Mouse (Mus musculus) MEL (cell line): ENCODE measurements at regions not wholly inside any gene's neighbourhood (a gene's known extent, or its start where the extent isn't known, plus 50 kb on each side); places are given as distances from the start of the nearest gene placed in this dataset.

Source experiments
- DNase-seq: peaks from one replicate; pipeline ENCODE4 v3.0.0; 2011; ENCODE audit warnings: low read depth, low spot score
- H3K27ac ChIP-seq: 2 replicates; pipeline ENCODE4 v1.5.1; 2012; ENCODE audit warnings: low read depth, mild to moderate bottlenecking, control low read depth, low read length, moderate library complexity; ENCODE audit not compliant: control insufficient read depth
- H3K27me3 ChIP-seq, 2 experiments: fragments of 150-350 bp in 1 of 2; sonication (generic) in 1 of 2; 2 replicates each; pipeline ENCODE4 v1.6.1; 2012; ENCODE audit warnings: low read length in 2 of 2, mild to moderate bottlenecking in 2 of 2, improper control_type of control experiment in 1 of 2, moderate library complexity in 1 of 2; ENCODE audit not compliant: insufficient read depth in 2 of 2, control insufficient read depth in 1 of 2
- H3K36me3 ChIP-seq, 2 experiments: 2 replicates each; pipeline ENCODE4 v1.6.1; 2012 to 2014; ENCODE audit warnings: low read length in 2 of 2, improper control_type of control experiment in 1 of 2, inconsistent platforms in 1 of 2, mild to moderate bottlenecking in 1 of 2; ENCODE audit not compliant: insufficient read depth in 2 of 2, control insufficient read depth in 1 of 2
- H3K4me1 ChIP-seq, 2 experiments: fragments of 150-350 bp in 1 of 2; sonication (generic) in 1 of 2; 2 replicates each; pipeline ENCODE4 v1.6.1; 2012; ENCODE audit warnings: low read length in 2 of 2, improper control_type of control experiment in 1 of 2, mild to moderate bottlenecking in 1 of 2; ENCODE audit not compliant: insufficient read depth in 2 of 2, control insufficient read depth in 1 of 2
- H3K4me3 ChIP-seq, 2 experiments: fragments of 150-350 bp in 1 of 2; sonication (generic) in 1 of 2; 2 replicates each; pipeline ENCODE4 v1.5.1; 2012; ENCODE audit warnings: low read depth in 2 of 2, low read length in 2 of 2, mild to moderate bottlenecking in 2 of 2, moderate library complexity in 2 of 2, control low read depth in 1 of 2, improper control_type of control experiment in 1 of 2; ENCODE audit not compliant: control insufficient read depth in 1 of 2, insufficient read depth in 1 of 2
- H3K79me2 ChIP-seq: 2 replicates; pipeline ENCODE4 v1.6.1; 2012; ENCODE audit warnings: mild to moderate bottlenecking, low read length, moderate library complexity; ENCODE audit not compliant: control insufficient read depth, poor library complexity, insufficient read depth
- H3K9ac ChIP-seq: 2 replicates; pipeline ENCODE4 v1.6.1; 2012; ENCODE audit warnings: low read depth, mild to moderate bottlenecking, control low read depth, low read length, moderate library complexity; ENCODE audit not compliant: control insufficient read depth, poor library complexity, severe bottlenecking
- H3K9me3 ChIP-seq: fragments of 150-350 bp; sonication (generic); replicated peaks from 2 replicates; pipeline ENCODE4 v1.6.1; 2012; ENCODE audit warnings: mild to moderate bottlenecking, low read length, improper control_type of control experiment, moderate library complexity; ENCODE audit not compliant: insufficient read depth
- CHD1 ChIP-seq: IDR thresholded peaks from 2 replicates; pipeline ENCODE4 v1.6.1; 2012; ENCODE audit warnings: low read depth, mild to moderate bottlenecking, inconsistent platforms, low read length, improper control_type of control experiment
- CHD2 ChIP-seq: IDR thresholded peaks from 2 replicates; pipeline ENCODE4 v1.6.1; 2011; ENCODE audit warnings: low read length, improper control_type of control experiment
- ELF1 ChIP-seq: IDR thresholded peaks from 2 replicates; pipeline ENCODE4 v1.6.1; 2014; ENCODE audit warnings: low read depth, mild to moderate bottlenecking, inconsistent platforms, low read length, improper control_type of control experiment, moderate library complexity
- ETS1 ChIP-seq: IDR thresholded peaks from 2 replicates; pipeline ENCODE4 v1.6.1; 2012; ENCODE audit warnings: low read depth, mild to moderate bottlenecking, inconsistent platforms, low read length, improper control_type of control experiment, moderate library complexity
- GATA1 ChIP-seq: IDR thresholded peaks from 2 replicates; pipeline ENCODE4 v1.6.1; 2011; ENCODE audit warnings: low read depth, low read length, improper control_type of control experiment
- HCFC1 ChIP-seq: IDR thresholded peaks from 2 replicates; pipeline ENCODE4 v1.6.1; 2012; ENCODE audit warnings: low read depth, mild to moderate bottlenecking, inconsistent platforms, low read length, improper control_type of control experiment, moderate library complexity
- MAFK ChIP-seq: IDR thresholded peaks from 2 replicates; pipeline ENCODE4 v1.6.1; 2011; ENCODE audit warnings: low read depth, mild to moderate bottlenecking, low read length, improper control_type of control experiment, borderline replicate concordance
- MAX ChIP-seq: IDR thresholded peaks from 2 replicates; pipeline ENCODE4 v1.6.1; 2011; ENCODE audit warnings: low read length, improper control_type of control experiment
- MAZ ChIP-seq: IDR thresholded peaks from 2 replicates; pipeline ENCODE4 v1.6.1; 2012; ENCODE audit warnings: low read depth, mild to moderate bottlenecking, inconsistent platforms, low read length, improper control_type of control experiment
- MYB ChIP-seq: IDR thresholded peaks from 2 replicates; pipeline ENCODE4 v1.6.1; 2011; ENCODE audit warnings: mild to moderate bottlenecking, low read depth, low read length, improper control_type of control experiment
- MYC ChIP-seq: IDR thresholded peaks from 2 replicates; pipeline ENCODE4 v1.6.1; 2011; ENCODE audit warnings: low read depth, mild to moderate bottlenecking, low read length, improper control_type of control experiment, moderate library complexity
- POLR2AphosphoS5 ChIP-seq: IDR thresholded peaks from 2 replicates; pipeline ENCODE4 v1.6.1; 2012; ENCODE audit warnings: low read depth, borderline replicate concordance, mild to moderate bottlenecking, inconsistent platforms, low read length, moderate library complexity, mixed read lengths
- RAD21 ChIP-seq: IDR thresholded peaks from 2 replicates; pipeline ENCODE4 v1.6.1; 2011; ENCODE audit warnings: mild to moderate bottlenecking, low read depth, low read length, improper control_type of control experiment
- RCOR1 ChIP-seq: IDR thresholded peaks from 2 replicates; pipeline ENCODE4 v1.6.1; 2012; ENCODE audit warnings: low read depth, mild to moderate bottlenecking, inconsistent platforms, low read length, improper control_type of control experiment
- USF2 ChIP-seq, 2 experiments: IDR thresholded peaks; 2 replicates each; pipeline ENCODE4 v1.6.1; 2011 to 2012; ENCODE audit warnings: improper control_type of control experiment in 2 of 2, low read length in 2 of 2, borderline replicate concordance in 1 of 2, inconsistent platforms in 1 of 2, low read depth in 1 of 2, mild to moderate bottlenecking in 1 of 2; ENCODE audit not compliant: insufficient read depth in 1 of 2
- ZKSCAN1 ChIP-seq: IDR thresholded peaks from 2 replicates; pipeline ENCODE4 v1.6.1; 2012; ENCODE audit warnings: low read depth, mild to moderate bottlenecking, inconsistent platforms, low read length, improper control_type of control experiment, moderate library complexity
- ZNF384 ChIP-seq: IDR thresholded peaks from 2 replicates; pipeline ENCODE4 v1.6.1; 2012; ENCODE audit warnings: low read depth, mild to moderate bottlenecking, inconsistent platforms, low read length, improper control_type of control experiment

- no peak overlapping the region for H3K27ac ChIP-seq
- H3K9me3 ChIP-seq: no peaks in the 10 kb centered on the region
- H3K79me2 ChIP-seq: no peaks in the 10 kb centered on the region
- H3K36me3 ChIP-seq: no peaks in the 10 kb centered on the region
- no peak overlapping the region for H3K4me3 ChIP-seq
- H3K27me3 ChIP-seq: peaks cover 0 to 7% of the 10 kb centered on the region in 2 experiments; a peak in 3 of 4 replicates
- no peak overlapping the region for H3K9ac ChIP-seq
- TF ChIP-seq GATA1 (no peak), MYC (no peak), CHD2 (no peak), HCFC1 (no peak), RCOR1 (no peak), ETS1 (no peak), RAD21 (no peak), ZKSCAN1 (no peak)
- no peak for DNase-seq
- H3K4me1 ChIP-seq: no peaks in the 10 kb centered on the region
These were observed 71.6 kb upstream of the Hand1 start for GRCm38 (mm10) chr11:57904216-57904615.

GRCm38 (mm10) chr11:57899335-57899734 lies 66.7 kb upstream of the Hand1 start:
- H3K79me2 ChIP-seq: no peaks in the 10 kb centered on the region
- DNase-seq: no peak

GRCm38 (mm10) chr11:57895497-57895896 lies 62.9 kb upstream of the Hand1 start:
- TF ChIP-seq USF2 (IDR thresholded peaks at IDR 0.05; ENCODE audit: borderline replicate concordance in 1 of 2, insufficient read depth in 1 of 2, low read depth in 1 of 2, low read length in 2 of 2): no peak
- no peak for TF ChIP-seq MYC
- TF ChIP-seq ZNF384: no peak
- TF ChIP-seq RAD21: no peak
- no peak for TF ChIP-seq RCOR1
- TF ChIP-seq POLR2AphosphoS5: no peak
- TF ChIP-seq MYB: no peak
- no peak for TF ChIP-seq MAX
- TF ChIP-seq MAZ: no peak
- TF ChIP-seq ELF1: no peak
- no peak for TF ChIP-seq GATA1
- no peak for TF ChIP-seq MAFK
- no peak for TF ChIP-seq CHD1
- H3K9me3 ChIP-seq: no peaks in the 10 kb centered on the region
- H3K27ac ChIP-seq: no peak overlapping the region
- DNase-seq: peak; percentile 22
- peaks cover 3 to 6% of the 10 kb centered on the region in 2 experiments; a peak in 2 of 4 replicates for H3K27me3 ChIP-seq
- H3K4me1 ChIP-seq: no peaks in the 10 kb centered on the region
- no peaks in the 10 kb centered on the region for H3K79me2 ChIP-seq
- H3K9ac ChIP-seq: no peak overlapping the region
- no peaks in the 10 kb centered on the region for H3K36me3 ChIP-seq
- H3K4me3 ChIP-seq: no peak overlapping the region

More at GRCm38 (mm10) chr11:57899335-57899734, 66.7 kb upstream of the Hand1 start:
- Histone ChIP-seq H3K36me3 (no peaks in the 10 kb centered on the region), H3K27ac (no peak overlapping the region), H3K27me3 (peaks cover 3 to 6% of the 10 kb centered on the region in 2 experiments; a peak in 3 of 4 replicates), H3K4me1 (no peaks in the 10 kb centered on the region), H3K9me3 (no peaks in the 10 kb centered on the region), H3K4me3 (no peak overlapping the region), H3K9ac (no peak overlapping the region)
- TF ChIP-seq MAFK: no peak
- no peak for TF ChIP-seq MYC
